Mouse (Mus musculus) megakaryocyte, embryonic 14.5 days (primary cell): Measurements from ENCODE around the gene Gm20422. TPM values are rescaled to one million over a fixed set of nuclear protein-coding genes. Genes with fewer than 3 reads are reported as not detected.
A peak's percentile ranks its signal among the peaks of the same experiment; 100 is the strongest.

Experiments
- H3K27me3 ChIP-seq: replicated peaks from 2 replicates; pipeline ENCODE3; 2012; ENCODE audit warnings: inconsistent platforms
- H3K36me3 ChIP-seq: replicated peaks from 2 replicates; pipeline ENCODE3; 2012; ENCODE audit warnings: low read length, inconsistent platforms, mixed read lengths
- H3K4me1 ChIP-seq: 2 replicates; pipeline ENCODE4 v1.6.1; 2012; ENCODE audit warnings: inconsistent platforms
- H3K4me3 ChIP-seq: replicated peaks from 2 replicates; pipeline ENCODE3; 2012; ENCODE audit warnings: moderate library complexity, mild to moderate bottlenecking, inconsistent platforms
- H3K9me3 ChIP-seq: 2 replicates; pipeline ENCODE4 v1.6.1; 2012; ENCODE audit warnings: inconsistent platforms
- FLI1 ChIP-seq: IDR thresholded peaks from 2 replicates; pipeline ENCODE4 v1.6.1; 2012; ENCODE audit warnings: low read length, inconsistent platforms, mixed read lengths
- GATA1 ChIP-seq: IDR thresholded peaks from 3 replicates; pipeline ENCODE4 v1.6.1; 2012; ENCODE audit warnings: mixed read lengths, low read length, inconsistent platforms, borderline replicate concordance
- polyA plus RNA-seq: library from polyadenylated mRNA; stranded (reverse); fragments of >175 nt; gene quantifications from 2 replicates; pipeline ENCODE4 v1.2.3, GENCODE M21; 2012; ENCODE audit warnings: low replicate concordance; ENCODE audit not compliant: insufficient read depth

Gm20422 gene
- polyA plus RNA-seq, 1 experiment = not detected

GRCm38 (mm10) chr8:69794096-69794495 lies 19.4 kb upstream of the Gm20422 start:
- TF ChIP-seq FLI1 = no peak
- TF ChIP-seq GATA1 = no peak
- Histone ChIP-seq H3K9me3 (no peaks in the 10 kb centered on the region), H3K36me3 (peaks cover 65% of the 10 kb centered on the region), H3K4me3 (peak overlapping the region; percentile 46), H3K4me1 (peaks cover 45% of the 10 kb centered on the region), H3K27me3 (no peaks in the 10 kb centered on the region)

- H3K9me3 ChIP-seq = no peaks in the 10 kb centered on the region
- peaks cover 61% of the 10 kb centered on the region for H3K36me3 ChIP-seq
- peaks cover 48% of the 10 kb centered on the region for H3K4me1 ChIP-seq
- H3K4me3 ChIP-seq = no peak overlapping the region
- TF ChIP-seq FLI1 (no peak), GATA1 (no peak)
- H3K27me3 ChIP-seq = no peaks in the 10 kb centered on the region
Observed at GRCm38 (mm10) chr8:69793666-69794065, 19.0 kb upstream of the Gm20422 start.

GRCm38 (mm10) chr8:69791415-69792068 lies 16.9 kb upstream of the Gm20422 start:
- Histone ChIP-seq H3K4me3 (peak overlapping the region; percentile 98), H3K9me3 (no peaks in the 10 kb centered on the region), H3K4me1 (peaks cover 52% of the 10 kb centered on the region), H3K27me3 (no peaks in the 10 kb centered on the region), H3K36me3 (peaks cover 40% of the 10 kb centered on the region)
- TF ChIP-seq FLI1 (no peak), GATA1 (no peak)

DNA sequence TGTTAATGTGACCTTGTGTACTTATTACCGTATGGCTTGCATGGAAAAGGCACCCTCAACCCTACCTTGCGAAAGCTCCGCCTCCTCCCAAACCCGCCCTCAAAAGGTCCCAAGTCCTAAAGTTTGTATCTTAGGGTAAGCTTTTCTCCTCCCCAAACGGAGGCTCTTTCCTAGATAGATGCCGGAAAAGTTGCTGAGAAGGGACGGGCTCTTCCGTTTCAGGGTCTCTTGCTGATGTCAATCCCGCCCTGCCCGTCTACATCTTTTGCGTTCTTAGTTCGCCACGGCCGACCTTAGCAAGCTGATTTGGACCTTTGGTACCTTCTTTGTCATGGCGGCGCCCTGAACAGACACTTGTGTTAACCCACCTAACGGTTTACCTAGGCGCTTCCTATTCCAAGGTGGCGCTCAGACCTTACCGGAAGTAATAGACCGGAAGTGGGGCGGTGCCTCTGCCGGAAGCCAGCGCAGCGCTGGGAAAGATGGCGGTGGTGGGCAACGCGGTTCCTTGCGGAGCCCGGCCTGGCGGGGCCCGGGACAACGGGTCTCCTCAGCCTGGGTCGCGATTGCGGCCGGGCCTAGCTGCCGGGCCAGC lies 16.2 kb upstream of the Gm20422 start, which contains the start of the genes Atp13a1 and Zfp866:
Gene Atp13a1, plus strand, starts transcription at position 391 of the 595 bp plus-strand sequence.
Gene Zfp866, minus strand, starts transcription at position 406 of the 595 bp plus-strand sequence.
- Histone ChIP-seq H3K9me3 (no peaks in the 10 kb centered on the region), H3K4me3 (peak within 1 kb of the TSS; percentile 98), H3K36me3 (peaks cover 33% of the 10 kb centered on the region), H3K4me1 (peaks cover 52% of the 10 kb centered on the region), H3K27me3 (no peaks in the 10 kb centered on the region)
- peak; percentile 100; the same call in 1 of the 2 replicates for TF ChIP-seq FLI1
- no peak for TF ChIP-seq GATA1

DNA sequence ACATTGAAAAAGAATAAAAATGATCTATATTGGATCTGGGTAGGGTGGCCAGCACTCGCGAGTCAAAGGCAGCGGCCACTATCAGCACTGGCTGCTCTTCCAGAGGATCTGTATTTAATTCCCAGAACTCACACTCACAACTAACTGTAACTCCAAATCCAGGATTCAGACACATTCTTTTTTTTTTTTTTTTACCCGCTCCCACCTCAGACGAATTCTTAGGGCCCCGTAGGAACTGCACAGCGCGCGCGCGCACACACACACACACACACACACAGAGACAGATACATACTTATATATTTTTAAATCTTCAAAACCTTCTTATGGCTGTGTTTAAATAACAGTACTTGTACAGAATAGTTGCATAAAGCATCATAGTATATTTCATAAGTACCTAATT lies 15.7 kb upstream of the Gm20422 start:
- peak overlapping the region; percentile 98 for H3K4me3 ChIP-seq
- H3K27me3 ChIP-seq = no peaks in the 10 kb centered on the region
- TF ChIP-seq GATA1 (no peak), FLI1 (no peak)
- H3K4me1 ChIP-seq = peaks cover 52% of the 10 kb centered on the region
- peaks cover 28% of the 10 kb centered on the region for H3K36me3 ChIP-seq
- no peaks in the 10 kb centered on the region for H3K9me3 ChIP-seq

DNA sequence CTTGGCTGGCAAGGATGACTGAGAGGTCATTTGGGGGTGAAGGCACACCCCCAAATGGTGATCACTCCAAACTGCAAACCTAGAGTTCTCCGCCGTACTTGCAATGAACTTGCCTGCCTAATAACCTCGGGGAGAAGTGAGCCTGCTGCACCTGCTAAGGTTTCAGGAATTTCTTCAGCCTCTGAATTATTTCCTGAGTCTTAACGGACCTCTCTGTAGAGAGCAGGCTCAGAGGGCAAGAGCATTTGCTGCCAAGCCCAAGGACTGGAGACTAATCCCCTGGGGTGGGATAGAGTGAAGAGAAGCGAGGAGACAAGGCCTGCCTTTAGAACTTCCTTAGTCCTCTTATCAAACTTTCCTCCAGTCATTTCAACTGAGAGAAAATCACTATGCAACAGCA lies 15.0 kb upstream of the Gm20422 start:
- H3K9me3 ChIP-seq = no peaks in the 10 kb centered on the region
- TF ChIP-seq GATA1 = no peak
- no peak for TF ChIP-seq FLI1
- H3K4me3 ChIP-seq = peak overlapping the region; percentile 98

DNA sequence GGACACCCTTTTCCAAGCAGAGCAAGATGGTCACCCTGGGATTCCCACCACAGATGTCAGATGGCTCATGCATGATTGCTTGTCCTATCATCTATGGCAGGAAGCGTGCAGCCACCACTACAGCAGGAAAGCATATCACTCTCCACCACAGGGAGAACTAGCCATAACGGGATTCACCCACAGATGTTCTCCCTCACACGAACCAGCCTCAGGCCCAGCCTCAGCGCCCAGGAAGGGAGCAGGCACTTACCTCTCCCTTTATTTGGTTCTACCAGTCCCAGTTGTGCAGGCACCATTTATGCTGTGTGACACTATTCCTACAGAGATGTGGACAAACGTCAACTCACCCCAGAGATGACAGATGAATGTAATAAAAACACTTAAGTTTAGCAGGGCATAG lies 14.4 kb upstream of the Gm20422 start:
- Histone ChIP-seq H3K4me1 (peaks cover 45% of the 10 kb centered on the region), H3K4me3 (peak overlapping the region; percentile 79), H3K36me3 (peaks cover 15% of the 10 kb centered on the region), H3K27me3 (no peaks in the 10 kb centered on the region), H3K9me3 (no peaks in the 10 kb centered on the region)
- TF ChIP-seq GATA1 = no peak
- no peak for TF ChIP-seq FLI1

More for the DNA sequence above, 15.0 kb upstream of the Gm20422 start:
- Histone ChIP-seq H3K36me3 (peaks cover 22% of the 10 kb centered on the region), H3K4me1 (peaks cover 49% of the 10 kb centered on the region), H3K27me3 (no peaks in the 10 kb centered on the region)

- Histone ChIP-seq H3K4me1 (peaks cover 48% of the 10 kb centered on the region), H3K36me3 (peaks cover 10% of the 10 kb centered on the region), H3K27me3 (no peaks in the 10 kb centered on the region), H3K4me3 (no peak overlapping the region), H3K9me3 (no peaks in the 10 kb centered on the region)
- TF ChIP-seq GATA1 (no peak), FLI1 (no peak)
Observed at GRCm38 (mm10) chr8:69777111-69777510, 2.4 kb upstream of the Gm20422 start.

GRCm38 (mm10) chr8:69775149-69775534 lies 456 bp upstream of the Gm20422 start:
- TF ChIP-seq GATA1 (no peak), FLI1 (no peak)
- Histone ChIP-seq H3K27me3 (no peaks in the 10 kb centered on the region), H3K36me3 (peaks cover 26% of the 10 kb centered on the region), H3K4me3 (peak overlapping the region; percentile 98), H3K4me1 (peaks cover 55% of the 10 kb centered on the region), H3K9me3 (no peaks in the 10 kb centered on the region)

- Histone ChIP-seq H3K36me3 (peaks cover 55% of the 10 kb centered on the region), H3K9me3 (peaks cover 5% of the 10 kb centered on the region), H3K4me3 (no peak overlapping the region), H3K27me3 (no peaks in the 10 kb centered on the region), H3K4me1 (peaks cover 40% of the 10 kb centered on the region)
- TF ChIP-seq GATA1 = no peak
- TF ChIP-seq FLI1 = no peak
Observed at GRCm38 (mm10) chr8:69772106-69772505, 2.6 kb downstream of the Gm20422 start.
